Mouse (Mus musculus) retina, adult 2 months (tissue): ENCODE measurements at regions not wholly inside any gene's neighbourhood (a gene's known extent, or its start where the extent isn't known, plus 50 kb on each side); places are given as distances from the start of the nearest gene placed in this dataset.

Experiments
- DNase-seq: peaks from one replicate; pipeline ENCODE4 v3.0.0-alpha.2; 2012; ENCODE audit warnings: low read depth, low spot score

- DNase-seq = no peak
These were observed 176.4 kb upstream of the Azi2 start for GRCm38 (mm10) chr9:117863944-117864343.

GRCm38 (mm10) chr9:117863318-117863717, 177.0 kb upstream of the Azi2 start:
- DNase-seq = no peak

- DNase-seq = no peak
These were observed 180.7 kb upstream of the Azi2 start for GRCm38 (mm10) chr9:117859580-117860045.

GRCm38 (mm10) chr9:117843531-117843930, 196.8 kb upstream of the Azi2 start:
- DNase-seq = no peak

- no peak for DNase-seq
These were observed 203.5 kb upstream of the Azi2 start for GRCm38 (mm10) chr9:117836696-117837380.

GRCm38 (mm10) chr9:117833586-117833985, 203.9 kb upstream of the Rbms3 start:
- DNase-seq = no peak

DNA sequence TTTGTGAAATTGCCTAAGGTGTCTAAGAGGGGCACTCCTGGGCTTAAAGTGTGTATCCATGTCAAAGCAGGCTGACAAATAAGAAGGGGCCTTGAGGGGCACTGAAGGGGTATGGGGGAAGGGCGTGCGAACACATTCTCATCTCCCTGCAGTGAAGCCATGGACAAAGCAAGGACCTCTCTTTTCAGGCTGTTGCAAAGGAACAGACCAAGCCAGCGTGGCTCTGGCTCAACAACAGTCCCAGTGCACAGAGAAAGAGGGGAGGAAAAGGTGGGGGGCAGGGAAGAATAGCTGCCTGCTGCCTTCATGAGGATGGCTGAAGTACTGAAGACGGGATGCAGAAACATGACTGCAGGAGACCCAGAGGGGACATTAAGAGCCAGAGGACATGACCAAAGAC, 184.9 kb upstream of the Rbms3 start:
- no peak for DNase-seq

DNA sequence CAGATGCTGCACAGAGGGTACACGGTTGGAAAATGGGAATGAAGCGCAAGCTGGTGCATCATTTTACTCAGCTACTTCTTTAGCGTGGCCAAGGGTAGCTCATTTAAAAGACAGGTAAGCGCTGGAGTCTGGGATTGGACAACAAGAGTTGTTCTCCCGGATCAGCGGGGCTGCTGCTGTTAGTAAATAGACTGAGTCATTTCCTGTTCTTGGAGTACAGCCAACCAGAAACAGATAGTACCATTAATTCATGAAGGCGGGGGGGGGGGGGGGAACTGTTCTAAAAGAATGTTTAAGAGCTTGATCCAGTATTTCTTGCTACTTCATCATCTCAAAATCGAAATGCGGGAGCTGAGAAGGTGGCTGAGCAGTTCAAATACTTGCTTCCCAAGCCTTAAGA, 183.5 kb upstream of the Rbms3 start:
- DNase-seq = no peak

GRCm38 (mm10) chr9:117805812-117806211, 176.1 kb upstream of the Rbms3 start:
- DNase-seq = no peak

DNA sequence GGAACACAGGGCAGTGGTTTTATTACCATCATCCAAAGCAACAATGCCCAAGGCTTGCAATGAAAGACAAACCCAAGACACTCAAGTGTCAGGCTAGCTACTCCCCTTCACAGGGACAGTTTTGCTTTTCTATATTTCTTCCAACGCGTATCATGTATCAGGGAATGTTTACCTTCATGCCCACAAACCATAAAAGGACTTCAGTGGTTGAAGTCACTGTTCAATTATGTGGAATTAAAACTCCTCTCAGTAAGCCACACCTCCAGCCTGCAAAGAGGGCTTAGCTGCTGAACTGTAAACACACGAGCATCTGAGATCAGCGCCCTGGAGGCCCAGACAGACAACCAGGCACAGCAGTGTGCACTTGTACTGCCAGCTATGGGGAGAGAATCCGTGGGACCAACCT, 154.5 kb upstream of the Rbms3 start:
- no peak for DNase-seq

DNA sequence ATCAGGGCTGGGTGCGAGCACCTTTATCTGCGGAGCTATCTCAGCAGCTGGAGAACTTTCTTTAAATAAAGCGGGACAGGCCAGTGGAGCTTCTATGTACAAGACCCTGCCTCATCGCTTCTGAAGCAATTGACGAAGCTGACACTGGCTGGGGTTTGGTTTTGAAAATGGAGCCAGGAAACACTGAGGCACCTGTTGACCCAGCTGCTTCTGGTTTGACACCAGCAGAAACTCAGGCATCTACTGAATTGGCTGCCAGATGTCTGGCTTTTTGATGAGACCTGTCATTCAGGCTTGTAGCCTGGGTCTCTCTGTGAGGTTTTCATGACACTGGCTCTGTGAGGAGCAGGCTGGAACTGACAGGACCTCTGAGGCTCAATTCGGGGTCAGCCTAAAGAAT, 124.9 kb upstream of the Rbms3 start:
- no peak for DNase-seq

DNA sequence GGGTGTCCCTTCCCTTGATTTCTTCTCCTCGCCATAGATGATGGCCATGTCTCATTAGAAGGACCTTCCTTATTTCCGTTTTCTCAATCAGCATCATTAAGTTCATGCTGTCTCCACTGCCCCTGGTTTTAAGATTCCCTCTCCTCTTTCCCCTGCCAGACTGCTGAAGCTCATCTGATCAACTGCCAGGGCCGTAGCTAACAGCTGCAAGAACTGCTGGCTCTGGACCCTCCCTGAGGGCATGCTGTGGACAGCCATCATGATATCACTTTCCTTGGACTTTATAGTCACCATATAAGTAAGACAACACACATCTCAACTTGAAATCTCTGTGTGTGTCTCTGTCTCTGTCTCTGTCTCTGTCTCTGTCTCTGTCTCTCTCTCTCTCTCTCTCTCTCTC, 123.8 kb upstream of the Rbms3 start:
- no peak for DNase-seq

DNA sequence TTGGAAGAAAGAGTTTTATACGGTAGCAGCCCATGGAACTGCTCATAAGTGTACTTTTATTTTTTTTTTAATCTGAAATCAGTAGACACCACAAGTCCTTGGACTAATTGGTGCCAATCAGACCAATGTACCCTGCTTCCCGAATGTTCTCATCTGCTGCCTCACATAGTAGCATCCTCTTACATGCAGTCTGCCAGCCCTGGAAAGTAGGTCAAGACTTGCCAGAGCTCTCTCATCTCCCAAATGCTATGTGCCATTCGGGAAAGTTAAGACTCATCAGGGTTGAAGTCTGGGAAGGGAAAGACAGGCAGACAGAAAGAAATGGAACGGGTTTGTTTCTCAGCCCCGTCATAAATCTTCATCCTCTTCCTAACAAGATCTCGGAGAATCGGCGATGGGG, 115.2 kb upstream of the Rbms3 start:
- no peak for DNase-seq

DNA sequence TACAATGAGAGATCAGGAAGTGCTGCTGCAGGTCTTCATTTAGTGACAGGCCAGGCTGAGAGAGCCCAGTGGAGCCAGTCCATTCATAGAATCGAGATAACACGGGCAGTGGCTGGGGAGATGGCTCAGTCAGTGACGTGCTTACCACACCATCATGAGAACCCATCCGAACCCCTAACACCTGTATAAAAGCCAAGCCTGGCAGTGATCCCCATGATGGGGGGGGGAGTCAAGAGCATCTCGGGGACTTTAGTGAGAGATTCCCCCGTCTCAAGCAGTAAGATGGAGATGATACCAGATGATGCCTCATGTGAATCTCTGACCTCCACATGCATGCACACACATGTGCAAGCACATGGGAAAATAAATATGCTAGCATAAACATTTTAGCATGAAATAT, 99.7 kb upstream of the Rbms3 start:
- DNase-seq = no peak

- DNase-seq = no peak
These were observed 90.5 kb upstream of the Rbms3 start for GRCm38 (mm10) chr9:117720161-117720598.

GRCm38 (mm10) chr9:117717346-117717745, 87.6 kb upstream of the Rbms3 start:
- DNase-seq = no peak

GRCm38 (mm10) chr9:117716476-117716875, 86.8 kb upstream of the Rbms3 start:
- DNase-seq = no peak

GRCm38 (mm10) chr9:117714741-117715675, 85.3 kb upstream of the Rbms3 start:
- DNase-seq = no peak

GRCm38 (mm10) chr9:117713121-117713520, 83.4 kb upstream of the Rbms3 start:
- no peak for DNase-seq

GRCm38 (mm10) chr9:117711793-117712192, 82.1 kb upstream of the Rbms3 start:
- DNase-seq = no peak

GRCm38 (mm10) chr9:117710966-117711365, 81.3 kb upstream of the Rbms3 start:
- no peak for DNase-seq

GRCm38 (mm10) chr9:117709677-117710076, 80.0 kb upstream of the Rbms3 start:
- DNase-seq = no peak

DNA sequence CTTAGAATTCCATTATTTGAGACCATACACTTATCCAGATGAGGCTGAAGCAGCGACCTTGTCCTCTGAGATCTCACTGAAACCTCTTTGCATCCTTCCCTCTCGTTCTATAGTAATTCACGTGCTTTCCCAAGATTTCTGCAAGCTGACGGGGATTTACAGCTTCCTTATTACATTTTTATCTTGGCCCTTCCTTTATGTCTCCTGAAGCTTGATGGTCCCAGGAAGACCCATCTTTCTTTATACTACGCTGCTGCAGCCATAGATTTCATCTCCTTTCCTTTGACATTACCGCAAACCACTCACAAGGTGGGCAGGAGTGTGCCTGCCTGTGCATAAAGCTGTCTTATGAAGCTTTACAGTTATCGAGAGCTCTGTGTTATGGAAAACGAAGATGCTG, 63.3 kb upstream of the Rbms3 start:
- DNase-seq = no peak
